Mouse (Mus musculus) forebrain, embryonic 10.5 days (tissue): Measurements from ENCODE around the gene Klhl2. TPM values are rescaled to one million over a fixed set of nuclear protein-coding genes. Genes with fewer than 3 reads are reported as not detected.
A peak's percentile ranks its signal among the peaks of the same experiment; 100 is the strongest.

Experiments
- DNase-seq: peaks from one replicate; pipeline ENCODE4 v3.0.0-alpha.2; 2017; ENCODE audit warnings: low spot score; ENCODE audit errors: extremely low spot score
- H3K27ac ChIP-seq: fragments of 300-500 bp; sonication (generic); 2 replicates; pipeline ENCODE4 v1.5.1; 2016; ENCODE audit warnings: mild to moderate bottlenecking
- H3K27me3 ChIP-seq: fragments of 300-500 bp; sonication (generic); 2 replicates; pipeline ENCODE4 v1.6.1; 2016; ENCODE audit warnings: mild to moderate bottlenecking; ENCODE audit not compliant: poor library complexity, severe bottlenecking
- H3K36me3 ChIP-seq: fragments of 300-500 bp; sonication (generic); replicated peaks from 2 replicates; pipeline ENCODE4 v1.6.1; 2016; ENCODE audit warnings: mild to moderate bottlenecking, moderate library complexity
- H3K4me1 ChIP-seq: fragments of 300-500 bp; sonication (generic); 2 replicates; pipeline ENCODE4 v1.6.1; 2016
- H3K4me3 ChIP-seq: fragments of 300-500 bp; sonication (generic); 2 replicates; pipeline ENCODE4 v1.5.1; 2016; ENCODE audit warnings: mild to moderate bottlenecking, moderate library complexity
- H3K9me3 ChIP-seq: fragments of 300-500 bp; sonication (generic); 2 replicates; pipeline ENCODE4 v1.6.1; 2016; ENCODE audit warnings: mild to moderate bottlenecking, moderate library complexity
- WGBS: fragments of 180-500 bp; shearing (Covaris S2); methylation state at CpG from one replicate; pipeline ENCODE4 v1.1.7; 2016; 5-methylcytosine and 5-hydroxymethylcytosine counted together
- polyA plus RNA-seq: library from polyadenylated mRNA; unstranded; fragments of >200 nt; fragmentation: Nextera tagmentation; extraction: Ambion mirVana; gene quantifications from 2 replicates; pipeline ENCODE4 v1.2.1, GENCODE M21; 2016

Gene Klhl2
- polyA plus RNA-seq, 1 experiment from 2014 or later: 7.0 TPM

DNA sequence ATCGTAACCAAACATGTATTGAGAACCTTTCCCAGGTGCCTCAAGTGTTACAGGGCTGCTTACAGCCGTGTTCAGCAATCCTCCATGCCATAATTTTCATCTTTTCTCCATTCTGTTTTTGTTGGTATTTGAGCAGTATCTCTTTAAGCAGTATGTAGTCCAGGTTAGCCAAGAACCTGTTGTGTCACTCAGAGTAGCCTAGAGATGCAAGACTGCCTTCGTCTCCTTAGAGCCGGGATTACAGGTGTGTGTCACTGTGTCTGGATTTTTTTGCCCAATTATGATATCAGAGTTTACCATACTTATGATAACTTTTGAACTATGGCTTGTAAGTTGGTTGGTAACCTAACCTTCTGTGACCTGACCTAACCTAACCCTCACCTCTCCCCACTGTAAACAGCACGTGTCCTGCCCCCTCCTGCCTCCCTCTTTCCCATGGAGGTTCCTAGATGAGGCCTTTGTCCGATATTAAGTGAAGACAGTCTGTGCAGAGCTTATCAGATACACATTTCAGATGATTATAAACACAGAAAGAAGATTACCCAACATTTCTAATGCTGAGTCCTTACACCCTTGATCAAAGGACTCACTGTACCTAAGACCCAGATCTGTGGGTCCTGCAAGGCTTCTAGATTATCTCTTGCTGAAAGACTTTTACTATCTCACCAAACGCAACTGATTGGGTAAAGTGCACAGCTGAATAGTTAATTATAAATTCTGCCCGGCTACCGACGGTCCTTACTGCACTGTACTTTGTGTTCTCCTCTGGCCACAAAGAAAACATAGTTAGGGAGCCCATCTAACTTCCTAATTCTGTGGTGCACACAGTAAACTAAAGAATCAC is 103.4 kb downstream of the Klhl2 start:
- Histone ChIP-seq H3K4me3 (no peak overlapping the region), H3K27ac (no peak overlapping the region), H3K9me3 (no peaks in the 10 kb centered on the region), H3K36me3 (peaks cover 44% of the 10 kb centered on the region), H3K4me1 (no peaks in the 10 kb centered on the region), H3K27me3 (no peaks in the 10 kb centered on the region)
- no peak for DNase-seq
- WGBS: 94% methylated on average over 10 of the region's 10 CpGs

GRCm38 (mm10) chr8:64740547-64741211 is 109.1 kb downstream of the Klhl2 start:
- Histone ChIP-seq H3K27me3 (no peaks in the 10 kb centered on the region), H3K9me3 (no peaks in the 10 kb centered on the region), H3K36me3 (peaks cover 14% of the 10 kb centered on the region), H3K27ac (no peak overlapping the region), H3K4me1 (no peaks in the 10 kb centered on the region), H3K4me3 (no peak overlapping the region)
- WGBS: 95% methylated on average over 13 of the region's 13 CpGs
- DNase-seq: no peak

DNA sequence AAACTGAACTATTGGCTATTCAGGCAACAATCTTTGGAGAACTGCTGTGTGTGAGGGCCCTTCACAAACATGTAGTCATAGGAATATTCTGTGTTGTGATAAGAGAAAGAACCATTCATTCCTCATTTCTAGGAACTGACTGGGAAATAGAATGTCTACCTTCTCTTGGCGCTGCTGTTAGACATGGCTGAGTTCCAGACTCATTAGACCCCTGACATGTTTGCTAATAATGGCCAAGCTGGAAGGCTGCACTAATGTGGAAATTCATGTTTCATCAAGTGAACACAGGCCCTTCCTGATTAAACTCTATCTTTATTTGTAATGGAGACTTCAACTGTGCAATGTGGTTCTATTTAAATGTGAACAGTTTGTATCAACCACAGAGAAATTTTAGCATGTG is 110.9 kb downstream of the Klhl2 start:
- peaks cover 14% of the 10 kb centered on the region for H3K36me3 ChIP-seq
- WGBS: 90% methylated on average over 1 of the region's 1 CpGs
- no peak overlapping the region for H3K4me3 ChIP-seq
- H3K4me1 ChIP-seq: peaks cover 12% of the 10 kb centered on the region
- no peak for DNase-seq
- H3K27me3 ChIP-seq: no peaks in the 10 kb centered on the region
- no peak overlapping the region for H3K27ac ChIP-seq
- no peaks in the 10 kb centered on the region for H3K9me3 ChIP-seq

GRCm38 (mm10) chr8:64736767-64737323 is 113.0 kb downstream of the Klhl2 start:
- 86% methylated on average over 3 of the region's 3 CpGs for WGBS
- Histone ChIP-seq H3K27me3 (no peaks in the 10 kb centered on the region), H3K9me3 (no peaks in the 10 kb centered on the region), H3K4me1 (peaks cover 21% of the 10 kb centered on the region), H3K4me3 (no peak overlapping the region), H3K36me3 (peaks cover 4% of the 10 kb centered on the region), H3K27ac (no peak overlapping the region)
- DNase-seq: no peak

DNA sequence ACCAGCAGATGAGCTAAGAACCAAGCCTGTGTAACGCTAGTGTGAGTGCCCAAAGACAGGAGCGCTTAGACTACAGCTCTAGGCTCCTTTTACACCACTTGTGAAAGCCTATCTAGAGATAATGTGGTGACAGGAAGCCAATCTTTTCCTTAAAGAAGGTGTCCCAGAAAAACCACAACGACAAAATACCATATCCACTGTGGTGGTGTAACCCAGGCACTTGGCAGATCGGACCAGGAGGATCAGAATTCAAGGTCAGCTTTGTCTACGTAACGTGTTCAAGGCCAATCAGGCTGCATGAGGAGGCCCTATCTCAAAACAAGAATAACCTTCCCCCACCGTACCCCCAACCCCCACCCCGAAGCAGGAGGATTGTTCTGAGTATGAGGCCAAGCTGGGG is 114.7 kb downstream of the Klhl2 start:
- H3K27ac ChIP-seq: peak overlapping the region; percentile 71
- no peak for DNase-seq
- WGBS: 94% methylated on average over 8 of the region's 8 CpGs

GRCm38 (mm10) chr8:64733271-64733943 is 116.4 kb downstream of the Klhl2 start, which contains the start of gene Msmo1:
Gene Msmo1, minus strand, starts transcription at chr8:64733792.
- Histone ChIP-seq H3K4me3 (peak within 1 kb of the TSS; percentile 84), H3K9me3 (no peaks in the 10 kb centered on the region), H3K27ac (peak within 1 kb of the TSS; percentile 94), H3K4me1 (peaks cover 48% of the 10 kb centered on the region), H3K36me3 (peaks cover 32% of the 10 kb centered on the region), H3K27me3 (no peaks in the 10 kb centered on the region)
- peak; percentile 96 for DNase-seq
- under 1% methylated on average over 60 of the region's 60 CpGs for WGBS

More for the DNA sequence above, 114.7 kb downstream of the Klhl2 start:
- Histone ChIP-seq H3K4me1 (peaks cover 33% of the 10 kb centered on the region), H3K27me3 (no peaks in the 10 kb centered on the region), H3K4me3 (no peak overlapping the region), H3K36me3 (peaks cover 14% of the 10 kb centered on the region), H3K9me3 (no peaks in the 10 kb centered on the region)

- H3K27me3 ChIP-seq: no peaks in the 10 kb centered on the region
- no peaks in the 10 kb centered on the region for H3K9me3 ChIP-seq
- DNase-seq: no peak
- H3K36me3 ChIP-seq: peaks cover 40% of the 10 kb centered on the region
- peaks cover 48% of the 10 kb centered on the region for H3K4me1 ChIP-seq
- peak overlapping the region; percentile 94 for H3K27ac ChIP-seq
- 23% methylated on average over 9 of the region's 9 CpGs for WGBS
- peak overlapping the region; percentile 84 for H3K4me3 ChIP-seq
These were observed 117.2 kb downstream of the Klhl2 start for GRCm38 (mm10) chr8:64732596-64732995.

- H3K4me3 ChIP-seq: no peak overlapping the region
- WGBS: 93% methylated on average over 7 of the region's 7 CpGs
- H3K9me3 ChIP-seq: no peaks in the 10 kb centered on the region
- peaks cover 84% of the 10 kb centered on the region for H3K36me3 ChIP-seq
- H3K27me3 ChIP-seq: no peaks in the 10 kb centered on the region
- no peak for DNase-seq
- H3K27ac ChIP-seq: no peak overlapping the region
- H3K4me1 ChIP-seq: peaks cover 36% of the 10 kb centered on the region
These were observed 121.7 kb downstream of the Klhl2 start for GRCm38 (mm10) chr8:64728156-64728555.

GRCm38 (mm10) chr8:64726190-64726695 is 123.6 kb downstream of the Klhl2 start:
- H3K4me3 ChIP-seq: no peak overlapping the region
- H3K36me3 ChIP-seq: peaks cover 99% of the 10 kb centered on the region
- no peak overlapping the region for H3K27ac ChIP-seq
- H3K27me3 ChIP-seq: no peaks in the 10 kb centered on the region
- H3K4me1 ChIP-seq: peaks cover 22% of the 10 kb centered on the region
- 85% methylated on average over 4 of the region's 4 CpGs for WGBS
- no peaks in the 10 kb centered on the region for H3K9me3 ChIP-seq
- DNase-seq: no peak

- DNase-seq: no peak
- Histone ChIP-seq H3K9me3 (no peaks in the 10 kb centered on the region), H3K27ac (no peak overlapping the region), H3K4me1 (no peaks in the 10 kb centered on the region), H3K4me3 (no peak overlapping the region), H3K36me3 (peaks cover 99% of the 10 kb centered on the region), H3K27me3 (no peaks in the 10 kb centered on the region)
- WGBS: 95% methylated on average over 2 of the region's 2 CpGs
These were observed 126.6 kb downstream of the Klhl2 start for GRCm38 (mm10) chr8:64723206-64723605.

- DNase-seq: no peak
- Histone ChIP-seq H3K4me3 (no peak overlapping the region), H3K27ac (no peak overlapping the region), H3K9me3 (no peaks in the 10 kb centered on the region), H3K4me1 (no peaks in the 10 kb centered on the region), H3K27me3 (no peaks in the 10 kb centered on the region), H3K36me3 (peaks cover 79% of the 10 kb centered on the region)
- 86% methylated on average over 7 of the region's 7 CpGs for WGBS
These were observed 131.9 kb downstream of the Klhl2 start for GRCm38 (mm10) chr8:64717868-64718267.

DNA sequence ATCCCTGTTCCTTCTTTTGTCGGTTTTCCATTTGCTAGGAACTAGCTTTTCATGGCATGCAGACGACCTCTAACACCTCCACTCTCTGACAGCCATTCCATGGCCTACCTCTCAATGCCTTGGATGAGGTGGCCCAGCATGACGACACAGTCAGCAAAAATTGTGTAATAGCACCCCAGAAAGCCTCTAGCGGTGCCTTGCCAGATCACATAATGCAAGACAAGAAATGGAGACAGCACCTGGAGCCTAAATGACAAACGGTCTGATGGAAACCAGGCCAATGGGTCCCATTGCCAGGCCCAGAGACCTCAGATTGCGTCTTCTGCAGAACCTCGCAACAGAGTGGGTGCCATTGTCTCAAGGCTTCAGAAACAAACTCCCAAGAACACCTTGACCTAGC is 137.3 kb downstream of the Klhl2 start:
- WGBS: 90% methylated on average over 7 of the region's 7 CpGs

More for the DNA sequence above, 137.3 kb downstream of the Klhl2 start:
- DNase-seq: no peak
- peaks cover 3% of the 10 kb centered on the region; the same call in 1 of the 2 replicates for H3K4me1 ChIP-seq
- no peak overlapping the region for H3K4me3 ChIP-seq
- no peaks in the 10 kb centered on the region for H3K27me3 ChIP-seq
- H3K9me3 ChIP-seq: no peaks in the 10 kb centered on the region
- peaks cover 26% of the 10 kb centered on the region for H3K36me3 ChIP-seq
- H3K27ac ChIP-seq: no peak overlapping the region
